Mouse (Mus musculus) midbrain, embryonic 15.5 days (tissue): Measurements from ENCODE around the gene Mki67. TPM values are rescaled to one million over a fixed set of nuclear protein-coding genes. Genes with fewer than 3 reads are reported as not detected.

Experiments used
- ATAC-seq: fragments of 200-750 bp; cut with Nextera tagmentation; replicated peaks from 2 replicates; pipeline ENCODE4 v1.8.0; 2017; ENCODE audit warnings: moderate TSS enrichment
- H3K27ac ChIP-seq: fragments of 300-500 bp; sonication (generic); 2 replicates; pipeline ENCODE4 v1.5.1; 2015; ENCODE audit warnings: mild to moderate bottlenecking, inconsistent platforms
- H3K27me3 ChIP-seq: fragments of 300-500 bp; sonication (generic); replicated peaks from 2 replicates; pipeline ENCODE4 v1.6.1; 2015; ENCODE audit warnings: inconsistent platforms
- H3K36me3 ChIP-seq: fragments of 300-500 bp; sonication (generic); replicated peaks from 2 replicates; pipeline ENCODE4 v1.6.1; 2015; ENCODE audit warnings: inconsistent platforms
- H3K4me1 ChIP-seq: fragments of 300-500 bp; sonication (generic); 2 replicates; pipeline ENCODE4 v1.6.1; 2015; ENCODE audit warnings: inconsistent platforms
- H3K4me2 ChIP-seq: fragments of 300-500 bp; sonication (generic); 2 replicates; pipeline ENCODE4 v1.6.1; 2015; ENCODE audit warnings: inconsistent platforms, mild to moderate bottlenecking, moderate library complexity
- H3K4me3 ChIP-seq: fragments of 300-500 bp; sonication (generic); 2 replicates; pipeline ENCODE4 v1.5.1; 2015; ENCODE audit warnings: mild to moderate bottlenecking, inconsistent platforms
- H3K9ac ChIP-seq: fragments of 300-500 bp; sonication (generic); 2 replicates; pipeline ENCODE4 v1.6.1; 2015; ENCODE audit warnings: mild to moderate bottlenecking, inconsistent platforms
- H3K9me3 ChIP-seq: fragments of 300-500 bp; sonication (generic); 2 replicates; pipeline ENCODE4 v1.6.1; 2016; ENCODE audit warnings: inconsistent platforms
- WGBS: fragments of 180-500 bp; shearing (Covaris S2); methylation state at CpG from one replicate; pipeline ENCODE4 v1.1.7; 2015; ENCODE audit warnings: mixed read lengths; 5-methylcytosine and 5-hydroxymethylcytosine counted together
- polyA plus RNA-seq: library from polyadenylated mRNA; unstranded; fragments of >200 nt; fragmentation: Nextera tagmentation; extraction: Ambion mirVana; gene quantifications from 2 replicates; pipeline ENCODE4 v1.2.1, GENCODE M21; 2015

Gene Mki67
- polyA plus RNA-seq, 1 experiment from 2014 or later, result 6.0 TPM

DNA sequence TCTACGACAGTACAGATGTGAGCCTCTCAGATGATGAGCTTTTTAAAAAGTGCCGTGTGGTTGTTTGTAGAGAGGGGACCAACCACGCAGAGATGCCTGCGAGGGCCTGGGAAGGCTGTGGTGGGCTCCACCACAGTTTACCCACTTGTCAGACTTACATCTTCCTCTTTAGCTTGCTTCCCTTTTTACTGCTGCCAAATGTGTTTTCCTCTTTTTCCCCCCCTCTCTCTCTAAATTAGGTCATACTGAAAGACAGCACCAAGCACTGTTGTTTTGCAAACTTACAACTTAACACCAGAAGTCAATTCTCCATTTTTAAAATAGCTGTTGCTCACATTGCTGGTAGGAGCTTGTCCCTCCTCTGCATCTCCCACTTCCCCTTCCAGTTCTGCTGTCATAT, 61.0 kb downstream of the Mki67 start:
- ATAC-seq, result no peak
- no peaks in the 10 kb centered on the region for H3K9me3 ChIP-seq
- H3K9ac ChIP-seq, result no peak overlapping the region
- no peak overlapping the region for H3K4me2 ChIP-seq
- H3K4me1 ChIP-seq, result no peaks in the 10 kb centered on the region
- H3K27me3 ChIP-seq, result no peaks in the 10 kb centered on the region
- H3K4me3 ChIP-seq, result no peak overlapping the region
- H3K36me3 ChIP-seq, result no peaks in the 10 kb centered on the region
- H3K27ac ChIP-seq, result no peak overlapping the region
- 82% methylated on average over 4 of the region's 4 CpGs for WGBS

GRCm38 (mm10) chr7:135654288-135654687, 61.9 kb downstream of the Mki67 start:
- H3K27ac ChIP-seq, result no peak overlapping the region
- no peaks in the 10 kb centered on the region for H3K27me3 ChIP-seq
- H3K4me2 ChIP-seq, result no peak overlapping the region
- no peaks in the 10 kb centered on the region for H3K9me3 ChIP-seq
- WGBS, result 92% methylated on average over 6 of the region's 6 CpGs
- no peaks in the 10 kb centered on the region for H3K4me1 ChIP-seq
- H3K36me3 ChIP-seq, result no peaks in the 10 kb centered on the region
- H3K9ac ChIP-seq, result no peak overlapping the region
- ATAC-seq, result no peak
- H3K4me3 ChIP-seq, result no peak overlapping the region

DNA sequence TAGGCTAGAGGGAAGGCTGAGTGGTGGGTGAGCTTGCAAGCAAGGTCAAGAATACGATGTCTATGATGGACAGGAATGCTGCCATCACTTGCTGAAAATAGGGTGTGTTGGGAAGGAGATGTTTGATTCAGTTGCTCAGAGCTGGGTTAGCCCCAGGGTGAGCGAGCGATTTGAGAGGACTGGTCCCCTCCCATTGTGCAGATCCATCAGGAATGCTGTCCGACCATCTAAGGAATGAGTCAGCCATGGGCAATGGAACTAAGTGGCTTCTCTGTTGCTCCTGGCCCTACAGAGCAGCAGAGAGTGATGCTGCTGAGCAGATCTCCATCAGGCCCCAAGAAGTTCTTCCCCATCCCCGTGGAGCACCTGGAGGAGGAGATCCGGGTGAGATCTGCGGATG, 62.6 kb downstream of the Mki67 start:
- H3K4me3 ChIP-seq, result no peak overlapping the region
- no peaks in the 10 kb centered on the region for H3K36me3 ChIP-seq
- H3K9me3 ChIP-seq, result no peaks in the 10 kb centered on the region
- H3K27me3 ChIP-seq, result no peaks in the 10 kb centered on the region
- H3K27ac ChIP-seq, result no peak overlapping the region
- no peaks in the 10 kb centered on the region for H3K4me1 ChIP-seq
- no peak overlapping the region for H3K9ac ChIP-seq
- H3K4me2 ChIP-seq, result no peak overlapping the region
- WGBS, result 85% methylated on average over 7 of the region's 7 CpGs
- ATAC-seq, result no peak

DNA sequence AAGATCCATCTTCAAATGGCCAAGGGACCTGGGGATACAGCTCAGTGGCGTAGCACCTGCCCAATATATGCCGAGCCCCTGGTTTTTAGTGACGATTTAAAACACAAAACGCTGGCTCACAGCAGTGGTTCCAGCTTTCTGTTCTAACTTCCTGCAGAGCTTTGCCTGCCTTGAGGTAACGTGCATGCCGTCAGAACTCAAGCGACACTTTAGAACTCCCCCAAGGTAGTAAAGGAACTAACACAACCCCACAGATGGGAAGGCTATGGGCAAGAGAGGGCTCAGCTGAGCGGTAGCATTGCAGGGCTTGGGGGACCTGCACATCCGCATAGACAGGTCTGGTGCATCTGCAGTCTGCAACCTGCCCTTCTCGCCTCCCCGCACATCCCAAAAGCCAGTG, 63.4 kb downstream of the Mki67 start:
- H3K9ac ChIP-seq, result no peak overlapping the region
- H3K4me2 ChIP-seq, result no peak overlapping the region
- 64% methylated on average over 11 of the region's 11 CpGs for WGBS
- no peaks in the 10 kb centered on the region for H3K36me3 ChIP-seq
- H3K9me3 ChIP-seq, result no peaks in the 10 kb centered on the region
- no peaks in the 10 kb centered on the region for H3K4me1 ChIP-seq
- no peak for ATAC-seq
- no peak overlapping the region for H3K27ac ChIP-seq
- no peaks in the 10 kb centered on the region for H3K27me3 ChIP-seq
- H3K4me3 ChIP-seq, result no peak overlapping the region

- Histone ChIP-seq H3K27ac (no peak overlapping the region), H3K4me3 (no peak overlapping the region), H3K27me3 (no peaks in the 10 kb centered on the region), H3K4me2 (no peak overlapping the region), H3K36me3 (no peaks in the 10 kb centered on the region), H3K4me1 (no peaks in the 10 kb centered on the region), H3K9ac (no peak overlapping the region), H3K9me3 (no peaks in the 10 kb centered on the region)
- 66% methylated on average over 18 of the region's 18 CpGs for WGBS
- ATAC-seq, result no peak
Measured at GRCm38 (mm10) chr7:135651831-135652511, 64.2 kb downstream of the Mki67 start.

DNA sequence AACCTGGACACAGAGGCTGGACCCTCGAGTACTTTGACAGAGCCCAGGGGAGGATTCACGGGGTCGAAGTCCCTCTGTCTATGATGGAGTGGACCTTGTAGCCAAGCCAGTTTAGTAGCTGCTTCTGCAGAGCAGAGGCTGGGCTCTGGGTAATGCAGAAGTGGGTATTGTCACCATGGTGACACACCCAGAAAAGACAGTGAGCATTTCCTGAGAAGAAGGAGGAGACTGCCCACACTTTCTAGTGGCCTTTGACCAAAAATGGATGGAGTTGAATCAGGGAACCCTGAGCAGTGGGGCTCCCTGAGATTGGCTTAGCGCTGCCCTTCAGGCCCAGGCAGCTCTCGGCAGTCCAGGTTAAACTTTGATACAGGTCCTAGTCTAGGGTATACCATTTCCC, 66.1 kb downstream of the Mki67 start:
- no peak overlapping the region for H3K4me3 ChIP-seq
- no peak overlapping the region for H3K27ac ChIP-seq
- H3K9me3 ChIP-seq, result no peaks in the 10 kb centered on the region
- H3K4me2 ChIP-seq, result no peak overlapping the region
- H3K4me1 ChIP-seq, result no peaks in the 10 kb centered on the region
- 84% methylated on average over 5 of the region's 5 CpGs for WGBS
- no peaks in the 10 kb centered on the region for H3K36me3 ChIP-seq
- no peak overlapping the region for H3K9ac ChIP-seq
- no peak for ATAC-seq
- H3K27me3 ChIP-seq, result no peaks in the 10 kb centered on the region

- Histone ChIP-seq H3K36me3 (no peaks in the 10 kb centered on the region), H3K9me3 (no peaks in the 10 kb centered on the region), H3K27ac (no peak overlapping the region), H3K4me2 (no peak overlapping the region), H3K27me3 (no peaks in the 10 kb centered on the region), H3K4me1 (no peaks in the 10 kb centered on the region), H3K4me3 (no peak overlapping the region), H3K9ac (no peak overlapping the region)
- WGBS, result 83% methylated on average over 1 of the region's 1 CpGs
- ATAC-seq, result no peak
Measured at GRCm38 (mm10) chr7:135649306-135649705, 66.9 kb downstream of the Mki67 start.

- ATAC-seq, result no peak
- Histone ChIP-seq H3K9me3 (no peaks in the 10 kb centered on the region), H3K9ac (no peak overlapping the region), H3K36me3 (no peaks in the 10 kb centered on the region), H3K4me3 (no peak overlapping the region), H3K27ac (no peak overlapping the region), H3K4me2 (no peak overlapping the region), H3K27me3 (no peaks in the 10 kb centered on the region), H3K4me1 (no peaks in the 10 kb centered on the region)
- WGBS, result 92% methylated on average over 8 of the region's 8 CpGs
Measured at GRCm38 (mm10) chr7:135648821-135649220, 67.3 kb downstream of the Mki67 start.

GRCm38 (mm10) chr7:135646976-135647375, 69.2 kb downstream of the Mki67 start:
- 80% methylated on average over 6 of the region's 6 CpGs for WGBS
- Histone ChIP-seq H3K27ac (no peak overlapping the region), H3K9ac (no peak overlapping the region), H3K36me3 (no peaks in the 10 kb centered on the region), H3K4me2 (no peak overlapping the region), H3K9me3 (no peaks in the 10 kb centered on the region), H3K27me3 (no peaks in the 10 kb centered on the region), H3K4me1 (peaks cover 4% of the 10 kb centered on the region; the same call in 1 of the 2 replicates), H3K4me3 (no peak overlapping the region)
- ATAC-seq, result no peak

- Histone ChIP-seq H3K36me3 (no peaks in the 10 kb centered on the region), H3K9ac (no peak overlapping the region), H3K9me3 (no peaks in the 10 kb centered on the region), H3K4me3 (no peak overlapping the region), H3K4me2 (no peak overlapping the region), H3K27me3 (no peaks in the 10 kb centered on the region), H3K27ac (no peak overlapping the region), H3K4me1 (peaks cover 9% of the 10 kb centered on the region)
- no peak for ATAC-seq
- WGBS, result 83% methylated on average over 1 of the region's 1 CpGs
Measured at GRCm38 (mm10) chr7:135644452-135644851, 71.7 kb downstream of the Mki67 start.

DNA sequence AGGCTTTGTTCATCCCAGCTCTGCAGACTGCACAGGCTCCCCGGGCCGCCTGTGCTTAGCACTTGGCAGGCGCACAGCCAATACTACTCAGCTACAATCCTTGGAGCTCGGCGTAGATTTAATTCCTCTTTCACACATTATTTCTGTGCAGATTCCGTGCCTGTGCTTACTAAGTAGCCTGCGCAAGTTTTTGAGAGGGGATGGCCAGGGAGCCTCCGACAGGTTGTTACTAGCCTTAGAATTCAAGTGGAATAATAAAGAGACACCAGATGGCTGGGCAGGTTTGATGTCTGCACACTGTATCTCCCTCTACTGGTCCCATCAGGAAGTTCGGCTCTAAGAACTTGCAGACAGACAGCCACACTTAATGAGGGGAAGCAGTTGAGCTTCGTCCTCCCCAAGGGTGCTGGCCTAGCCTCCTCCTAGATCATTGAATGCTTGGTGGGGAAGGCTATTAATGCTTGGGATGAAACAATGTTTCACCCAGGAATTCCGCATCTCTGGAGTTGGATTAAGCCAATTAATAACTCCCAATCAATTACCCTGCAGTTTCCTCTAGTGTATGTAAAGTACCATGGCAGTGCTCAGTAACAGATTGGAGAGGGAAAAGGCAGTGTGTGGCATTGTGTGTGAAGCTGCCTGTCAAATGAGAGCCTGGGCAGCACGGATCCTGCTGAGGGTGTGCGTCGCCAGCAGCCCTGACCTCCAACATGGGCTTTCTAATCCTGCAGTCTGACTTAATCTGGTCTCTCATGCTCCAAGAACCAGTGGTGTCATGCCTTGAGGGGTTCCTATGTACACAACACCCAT, 74.3 kb downstream of the Mki67 start:
- Histone ChIP-seq H3K9me3 (no peaks in the 10 kb centered on the region), H3K27me3 (no peaks in the 10 kb centered on the region), H3K27ac (peak overlapping the region; percentile 54), H3K4me3 (no peak overlapping the region), H3K4me2 (0 out of 2 replicates have a peak overlapping the region, but pooled peaks have one; percentile 18), H3K4me1 (peaks cover 9% of the 10 kb centered on the region), H3K36me3 (no peaks in the 10 kb centered on the region), H3K9ac (no peak overlapping the region)
- peak; percentile 70 for ATAC-seq
- 38% methylated on average over 14 of the region's 14 CpGs for WGBS
